Mouse (Mus musculus) heart, embryonic 15.5 days (tissue): ENCODE results near the gene Bzw1. TPM values are rescaled to one million over a fixed set of nuclear protein-coding genes. Genes with fewer than 3 reads are reported as not detected.

ENCODE experiments used
- ATAC-seq: fragments of 200-750 bp; cut with Nextera tagmentation; replicated peaks from 2 replicates; pipeline ENCODE4 v1.8.0; 2017; ENCODE audit warnings: low read depth, moderate TSS enrichment; ENCODE audit not compliant: insufficient number of reproducible peaks, insufficient read depth, low FRiP score
- H3K27ac ChIP-seq: fragments of 300-500 bp; sonication (generic); 2 replicates; pipeline ENCODE4 v1.5.1; 2015; ENCODE audit warnings: mild to moderate bottlenecking, inconsistent platforms
- H3K27me3 ChIP-seq: fragments of 300-500 bp; sonication (generic); 2 replicates; pipeline ENCODE4 v1.6.1; 2015; ENCODE audit warnings: inconsistent platforms
- H3K36me3 ChIP-seq: fragments of 300-500 bp; sonication (generic); 2 replicates; pipeline ENCODE4 v1.6.1; 2015; ENCODE audit warnings: mild to moderate bottlenecking, inconsistent platforms
- H3K4me1 ChIP-seq: fragments of 300-500 bp; sonication (generic); replicated peaks from 2 replicates; pipeline ENCODE4 v1.6.1; 2015; ENCODE audit warnings: inconsistent platforms
- H3K4me2 ChIP-seq: fragments of 300-500 bp; sonication (generic); 2 replicates; pipeline ENCODE4 v1.6.1; 2015; ENCODE audit warnings: inconsistent platforms, mild to moderate bottlenecking, moderate library complexity
- H3K4me3 ChIP-seq: fragments of 300-500 bp; sonication (generic); 2 replicates; pipeline ENCODE4 v1.5.1; 2015; ENCODE audit warnings: mild to moderate bottlenecking, inconsistent platforms
- H3K9ac ChIP-seq: fragments of 300-500 bp; sonication (generic); 2 replicates; pipeline ENCODE4 v1.6.1; 2015; ENCODE audit warnings: mild to moderate bottlenecking, inconsistent platforms
- H3K9me3 ChIP-seq: fragments of 300-500 bp; sonication (generic); replicated peaks from 2 replicates; pipeline ENCODE4 v1.6.1; 2016; ENCODE audit warnings: inconsistent platforms
- WGBS: fragments of 180-500 bp; shearing (Covaris S2); methylation state at CpG from one replicate; pipeline ENCODE4 v1.1.7; 2015; ENCODE audit warnings: mixed read lengths; 5-methylcytosine and 5-hydroxymethylcytosine counted together
- polyA plus RNA-seq: library from polyadenylated mRNA; unstranded; fragments of >200 nt; fragmentation: Nextera tagmentation; extraction: Ambion mirVana; gene quantifications from 2 replicates; pipeline ENCODE4 v1.2.1, GENCODE M21; 2015

The Bzw1 gene
- 178 and 181 TPM in 2 replicates for polyA plus RNA-seq

DNA sequence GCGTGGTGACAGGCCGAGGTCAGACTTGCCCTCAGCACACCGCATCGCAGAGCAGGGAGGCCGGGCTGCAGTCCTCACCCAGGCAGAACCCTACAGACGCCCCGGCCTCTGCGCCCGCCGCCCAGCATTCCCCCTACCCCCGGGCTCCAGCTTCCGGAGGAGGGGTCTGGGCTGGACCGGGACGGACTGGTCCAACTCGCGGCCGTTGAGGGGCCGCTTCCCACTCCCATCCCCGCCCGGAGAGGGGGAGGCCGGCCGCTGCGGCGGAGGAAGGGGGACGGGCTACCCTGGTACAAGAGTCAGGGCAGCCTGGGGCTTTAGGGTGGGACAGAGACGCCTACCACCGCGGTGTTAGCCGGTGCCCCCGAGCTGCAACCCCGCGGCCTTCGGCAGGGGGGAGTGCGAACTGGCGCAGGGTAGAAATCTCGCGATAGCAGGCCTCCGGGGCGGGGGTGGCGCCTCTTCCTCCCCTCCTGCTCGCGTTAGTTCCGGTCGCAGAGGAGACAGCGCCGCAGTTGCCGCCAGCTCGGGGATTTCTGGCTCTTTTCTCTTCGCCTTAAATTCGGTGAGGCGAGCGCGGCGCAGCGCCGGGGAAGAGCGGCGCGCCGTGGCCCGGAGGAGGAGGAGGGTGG lies at the start of gene Bzw1:
Bzw1 (plus strand) TSS at position 247 of the 632 bp plus-strand sequence.
- Histone ChIP-seq H3K4me1 (peaks cover 19% of the 10 kb centered on the region), H3K9me3 (no peaks in the 10 kb centered on the region), H3K27me3 (no peaks in the 10 kb centered on the region), H3K9ac (peak within 1 kb of the TSS; percentile 95), H3K4me2 (peak within 1 kb of the TSS; percentile 73), H3K36me3 (peaks cover 28% of the 10 kb centered on the region), H3K27ac (peak within 1 kb of the TSS; percentile 99), H3K4me3 (peak within 1 kb of the TSS; percentile 89)
- peak; percentile 95 for ATAC-seq
- WGBS = under 1% methylated on average over 56 of the region's 61 CpGs

DNA sequence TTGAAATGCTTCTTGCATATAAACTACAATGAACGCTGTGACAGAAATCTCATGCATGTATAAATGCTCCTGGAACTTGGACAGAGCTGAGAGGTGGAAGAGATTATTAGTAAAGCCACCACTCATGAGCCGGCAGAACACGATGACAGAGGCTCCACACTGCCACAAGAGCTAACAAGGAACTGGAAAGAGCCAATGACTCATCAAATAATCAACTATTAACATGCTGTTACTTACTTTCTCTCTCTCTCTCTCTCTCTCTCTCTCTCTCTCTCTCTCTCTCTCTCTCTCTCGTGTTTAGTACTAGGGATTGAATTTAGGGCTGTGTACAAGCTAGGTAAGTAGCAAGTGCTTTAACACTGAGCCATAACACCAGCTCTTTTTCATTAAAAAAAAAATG lies 48.8 kb upstream of the Bzw1 start:
- 0 out of 2 replicates have a peak, but pooled peaks cover 2% of the 10 kb centered on the region for H3K4me1 ChIP-seq
- H3K36me3 ChIP-seq = no peaks in the 10 kb centered on the region
- H3K9ac ChIP-seq = no peak overlapping the region
- no peaks in the 10 kb centered on the region for H3K27me3 ChIP-seq
- no peak overlapping the region for H3K4me3 ChIP-seq
- H3K27ac ChIP-seq = no peak overlapping the region
- H3K9me3 ChIP-seq = no peaks in the 10 kb centered on the region
- WGBS = 58% methylated on average over 4 of the region's 4 CpGs
- no peak for ATAC-seq
- no peak overlapping the region for H3K4me2 ChIP-seq

DNA sequence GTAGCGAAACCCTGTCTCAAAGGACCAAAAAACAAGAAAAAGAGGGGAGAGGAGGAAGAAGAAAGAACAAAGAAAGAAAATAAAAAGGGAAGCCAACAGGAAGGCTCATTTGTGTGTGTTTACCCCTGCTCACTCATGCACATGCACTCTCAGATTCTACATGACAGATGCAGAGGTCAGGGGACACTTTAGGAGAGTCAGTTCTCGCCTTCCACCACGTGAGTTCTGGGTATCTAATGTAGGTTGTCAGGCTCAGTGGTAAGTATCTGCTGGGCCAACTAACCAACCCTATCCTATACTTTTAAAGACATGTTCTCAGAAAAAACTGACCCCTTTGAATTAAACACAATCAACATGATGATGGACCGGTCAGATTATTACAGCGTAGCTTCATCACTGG lies 48.1 kb upstream of the Bzw1 start:
- no peak overlapping the region for H3K4me2 ChIP-seq
- no peak overlapping the region for H3K4me3 ChIP-seq
- H3K36me3 ChIP-seq = no peaks in the 10 kb centered on the region
- WGBS = 85% methylated on average over 5 of the region's 5 CpGs
- H3K9ac ChIP-seq = no peak overlapping the region
- no peak for ATAC-seq
- H3K27ac ChIP-seq = no peak overlapping the region
- 0 out of 2 replicates have a peak, but pooled peaks cover 2% of the 10 kb centered on the region for H3K4me1 ChIP-seq
- no peaks in the 10 kb centered on the region for H3K27me3 ChIP-seq
- H3K9me3 ChIP-seq = no peaks in the 10 kb centered on the region

DNA sequence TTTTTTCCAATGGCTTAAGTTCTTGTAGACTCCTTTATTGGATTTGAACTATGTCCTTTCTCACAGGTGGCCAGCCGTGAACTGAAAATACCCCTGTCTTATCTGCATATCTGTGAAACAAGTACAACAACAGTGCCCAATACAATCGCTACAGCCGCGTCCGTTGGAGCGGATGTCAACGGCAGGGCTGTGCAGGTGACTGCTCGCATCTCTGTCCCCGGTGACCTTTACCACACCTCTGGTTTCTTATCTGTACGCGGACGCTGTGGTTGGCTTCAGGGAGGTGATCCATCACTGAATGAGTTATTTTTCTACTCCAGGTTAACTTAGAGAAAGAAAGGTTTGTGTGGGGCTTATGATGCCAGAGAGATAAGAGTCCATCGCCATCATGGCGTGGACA lies 46.5 kb upstream of the Bzw1 start:
- Histone ChIP-seq H3K4me2 (no peak overlapping the region), H3K4me3 (no peak overlapping the region), H3K27me3 (no peaks in the 10 kb centered on the region), H3K9ac (no peak overlapping the region), H3K9me3 (no peaks in the 10 kb centered on the region), H3K27ac (no peak overlapping the region), H3K4me1 (no peaks in the 10 kb centered on the region), H3K36me3 (no peaks in the 10 kb centered on the region)
- no peak for ATAC-seq
- WGBS = 69% methylated on average over 14 of the region's 14 CpGs

DNA sequence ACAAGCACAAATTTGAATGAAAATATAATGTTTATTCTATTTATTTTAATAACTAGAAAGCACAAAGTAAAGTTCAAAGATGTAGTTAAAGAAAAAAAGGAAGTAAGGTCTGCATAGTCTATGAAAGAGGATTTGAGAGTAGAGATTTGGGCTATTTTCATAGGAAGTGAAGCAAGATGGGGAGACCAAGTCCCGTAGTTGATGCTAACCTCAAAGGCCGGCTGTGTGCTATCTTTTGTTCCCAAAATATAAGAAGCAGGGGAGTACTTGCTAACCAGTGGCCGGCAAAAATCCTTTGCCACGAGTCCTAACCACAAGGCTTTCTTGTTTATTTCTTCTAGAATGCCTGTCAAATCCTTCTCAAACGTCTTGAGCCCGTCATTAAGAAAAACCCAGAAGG lies 44.0 kb upstream of the Bzw1 start:
- H3K4me3 ChIP-seq = no peak overlapping the region
- 69% methylated on average over 6 of the region's 6 CpGs for WGBS
- no peak overlapping the region for H3K9ac ChIP-seq
- ATAC-seq = no peak
- no peak overlapping the region for H3K4me2 ChIP-seq
- H3K4me1 ChIP-seq = peaks cover 7% of the 10 kb centered on the region
- no peaks in the 10 kb centered on the region for H3K9me3 ChIP-seq
- H3K36me3 ChIP-seq = no peaks in the 10 kb centered on the region
- H3K27me3 ChIP-seq = no peaks in the 10 kb centered on the region
- H3K27ac ChIP-seq = no peak overlapping the region

DNA sequence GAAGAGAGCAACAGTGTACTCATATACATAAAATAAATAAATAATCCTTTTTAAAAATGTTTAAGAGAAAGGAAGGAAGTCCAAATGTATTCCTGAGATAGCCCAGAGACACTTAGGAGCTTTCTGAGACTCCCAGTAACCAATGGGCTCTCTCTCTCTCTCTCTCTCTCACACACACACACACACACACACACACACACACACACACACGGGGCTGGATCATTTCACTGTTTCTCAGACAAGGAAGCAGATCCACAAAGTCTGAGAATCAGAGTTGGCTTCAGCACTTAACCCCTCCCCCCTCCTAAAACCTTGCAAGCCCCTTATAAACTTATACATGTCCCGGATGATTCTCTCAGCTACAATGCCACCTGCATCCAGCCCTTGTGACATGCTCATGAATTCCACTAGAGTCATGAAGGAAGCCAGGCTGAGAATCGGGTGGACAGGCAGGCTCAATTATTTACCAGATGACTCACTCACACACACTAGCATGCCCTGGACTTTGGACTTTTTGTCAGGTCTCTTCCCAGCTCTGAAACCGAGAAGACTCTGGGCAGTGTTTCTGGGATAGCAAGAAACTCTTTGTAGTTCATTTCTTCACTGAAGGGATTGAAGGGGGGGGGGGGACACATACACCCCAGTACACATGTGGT lies 39.3 kb upstream of the Bzw1 start:
- no peak overlapping the region for H3K27ac ChIP-seq
- H3K4me1 ChIP-seq = peaks cover 7% of the 10 kb centered on the region
- WGBS = 51% methylated on average over 4 of the region's 4 CpGs
- no peak overlapping the region for H3K9ac ChIP-seq
- H3K27me3 ChIP-seq = no peaks in the 10 kb centered on the region
- no peak overlapping the region for H3K4me2 ChIP-seq
- no peaks in the 10 kb centered on the region for H3K9me3 ChIP-seq
- H3K36me3 ChIP-seq = no peaks in the 10 kb centered on the region
- no peak overlapping the region for H3K4me3 ChIP-seq
- no peak for ATAC-seq

DNA sequence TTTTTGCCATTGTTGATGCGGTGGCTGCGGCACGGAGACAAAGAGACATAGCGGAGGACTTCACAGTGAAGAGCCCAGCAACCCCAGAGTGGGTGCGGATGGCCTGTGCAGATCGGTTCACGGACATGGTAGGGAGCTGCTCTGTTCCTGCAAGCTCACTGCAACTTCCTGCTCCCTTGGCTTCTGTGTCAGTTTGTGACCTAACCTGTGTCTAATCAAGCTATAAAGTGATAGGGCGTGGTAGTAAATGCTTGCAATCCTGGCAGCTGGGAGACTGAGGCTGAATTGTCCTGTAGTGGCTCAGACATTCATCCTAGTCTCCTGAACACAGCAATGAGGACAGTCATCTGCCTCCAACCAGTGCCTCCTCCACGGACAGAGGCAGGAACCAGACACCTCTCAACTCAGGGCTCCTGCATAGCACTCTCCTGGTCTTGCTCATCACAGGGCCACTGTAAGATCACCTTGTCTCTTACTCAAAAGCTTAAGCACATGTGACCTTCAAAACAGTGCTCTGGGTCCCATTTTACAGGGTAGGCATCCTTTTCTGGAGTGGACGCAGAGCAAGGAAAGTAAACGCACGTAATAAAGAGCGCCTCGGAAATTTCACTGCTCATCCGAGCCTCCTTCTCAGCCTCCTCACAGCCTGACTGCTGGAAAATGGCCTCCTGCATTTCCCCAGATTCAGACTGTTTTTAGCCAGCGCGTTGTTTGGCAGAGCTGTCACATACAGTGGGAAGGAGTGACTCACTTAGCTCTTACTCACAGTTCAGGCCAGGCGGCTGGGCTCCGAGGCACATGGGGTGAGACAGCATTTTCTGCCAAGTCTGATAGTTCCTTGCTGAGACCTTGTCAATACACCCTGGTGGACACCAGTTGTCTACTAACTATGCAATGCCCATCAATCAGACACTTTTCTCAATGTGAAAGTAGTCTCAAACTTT lies 33.5 kb upstream of the Bzw1 start:
- no peaks in the 10 kb centered on the region for H3K27me3 ChIP-seq
- no peak overlapping the region for H3K9ac ChIP-seq
- no peak for ATAC-seq
- H3K4me3 ChIP-seq = no peak overlapping the region
- no peaks in the 10 kb centered on the region for H3K9me3 ChIP-seq
- no peaks in the 10 kb centered on the region for H3K36me3 ChIP-seq
- WGBS = 70% methylated on average over 19 of the region's 19 CpGs
- no peaks in the 10 kb centered on the region for H3K4me1 ChIP-seq
- no peak overlapping the region for H3K4me2 ChIP-seq
- H3K27ac ChIP-seq = no peak overlapping the region

DNA sequence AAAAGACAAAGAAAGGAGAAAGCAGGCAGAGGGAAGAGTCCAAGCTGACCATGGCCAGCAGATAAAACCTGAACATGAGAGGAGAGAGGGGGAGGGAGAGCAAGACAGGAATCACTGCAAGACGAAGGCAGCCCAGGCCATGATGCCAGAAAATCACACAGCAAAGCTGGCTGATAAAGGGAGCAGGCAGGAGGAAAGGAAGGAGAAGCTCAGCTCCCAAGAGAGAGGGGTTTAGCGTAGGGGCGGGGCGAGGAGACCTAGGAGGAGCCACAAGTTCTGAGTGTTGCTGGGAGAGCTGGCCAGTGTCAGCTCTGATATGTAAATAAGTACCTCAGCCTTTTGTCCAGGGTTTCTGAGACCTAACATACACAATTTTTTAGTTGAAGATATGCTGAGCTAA lies 30.4 kb upstream of the Bzw1 start:
- Histone ChIP-seq H3K4me2 (no peak overlapping the region), H3K27me3 (no peaks in the 10 kb centered on the region), H3K9ac (no peak overlapping the region), H3K4me1 (no peaks in the 10 kb centered on the region), H3K4me3 (no peak overlapping the region), H3K9me3 (no peaks in the 10 kb centered on the region), H3K27ac (no peak overlapping the region), H3K36me3 (no peaks in the 10 kb centered on the region)
- ATAC-seq = no peak
- WGBS = 54% methylated on average over 4 of the region's 4 CpGs

DNA sequence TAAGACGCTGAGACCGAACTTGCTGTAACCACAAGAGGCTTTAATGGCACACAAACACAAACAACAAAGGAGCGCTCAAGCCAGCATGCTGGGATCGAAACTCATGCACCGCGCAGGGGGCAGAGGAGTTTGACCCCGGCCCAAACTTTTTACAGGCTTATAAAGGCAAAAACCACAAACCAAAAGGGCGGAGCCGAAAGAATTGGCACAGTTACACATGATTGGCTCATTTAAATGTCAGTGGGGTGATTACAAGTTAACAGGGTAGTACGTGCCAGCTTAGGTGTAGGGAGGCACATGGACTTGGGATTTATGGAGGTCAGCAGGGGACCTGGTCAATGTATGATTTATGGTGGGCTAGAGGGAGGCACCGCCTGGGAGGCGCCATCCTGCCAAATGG lies 28.1 kb upstream of the Bzw1 start:
- Histone ChIP-seq H3K27me3 (no peaks in the 10 kb centered on the region), H3K27ac (no peak overlapping the region), H3K36me3 (no peaks in the 10 kb centered on the region), H3K9me3 (no peaks in the 10 kb centered on the region), H3K4me2 (no peak overlapping the region), H3K9ac (no peak overlapping the region), H3K4me1 (no peaks in the 10 kb centered on the region), H3K4me3 (no peak overlapping the region)
- ATAC-seq = no peak
- WGBS = 90% methylated on average over 12 of the region's 12 CpGs

DNA sequence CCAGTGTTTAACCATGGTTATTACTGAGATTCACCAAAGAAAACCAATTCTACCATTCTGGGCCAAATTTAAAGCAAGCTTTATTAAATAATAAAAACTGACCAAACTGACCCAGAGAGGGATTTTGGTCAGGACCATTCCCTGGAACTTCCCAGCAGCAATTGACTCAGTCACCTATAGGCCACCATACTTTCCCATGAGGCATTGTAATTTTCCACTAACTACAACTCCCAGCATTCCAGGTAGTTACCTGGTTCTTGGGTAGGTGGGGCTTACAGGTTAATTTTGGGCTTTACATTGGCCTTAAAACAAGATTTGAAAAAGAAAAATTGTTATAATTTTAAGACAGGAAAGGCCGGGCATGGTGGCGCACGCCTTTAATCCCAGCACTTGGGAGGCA lies 26.9 kb upstream of the Bzw1 start:
- Histone ChIP-seq H3K9me3 (no peaks in the 10 kb centered on the region), H3K4me2 (no peak overlapping the region), H3K27ac (no peak overlapping the region), H3K4me1 (no peaks in the 10 kb centered on the region), H3K36me3 (no peaks in the 10 kb centered on the region), H3K9ac (no peak overlapping the region), H3K4me3 (no peak overlapping the region), H3K27me3 (no peaks in the 10 kb centered on the region)
- ATAC-seq = no peak
- 99% methylated on average over 3 of the region's 3 CpGs for WGBS

DNA sequence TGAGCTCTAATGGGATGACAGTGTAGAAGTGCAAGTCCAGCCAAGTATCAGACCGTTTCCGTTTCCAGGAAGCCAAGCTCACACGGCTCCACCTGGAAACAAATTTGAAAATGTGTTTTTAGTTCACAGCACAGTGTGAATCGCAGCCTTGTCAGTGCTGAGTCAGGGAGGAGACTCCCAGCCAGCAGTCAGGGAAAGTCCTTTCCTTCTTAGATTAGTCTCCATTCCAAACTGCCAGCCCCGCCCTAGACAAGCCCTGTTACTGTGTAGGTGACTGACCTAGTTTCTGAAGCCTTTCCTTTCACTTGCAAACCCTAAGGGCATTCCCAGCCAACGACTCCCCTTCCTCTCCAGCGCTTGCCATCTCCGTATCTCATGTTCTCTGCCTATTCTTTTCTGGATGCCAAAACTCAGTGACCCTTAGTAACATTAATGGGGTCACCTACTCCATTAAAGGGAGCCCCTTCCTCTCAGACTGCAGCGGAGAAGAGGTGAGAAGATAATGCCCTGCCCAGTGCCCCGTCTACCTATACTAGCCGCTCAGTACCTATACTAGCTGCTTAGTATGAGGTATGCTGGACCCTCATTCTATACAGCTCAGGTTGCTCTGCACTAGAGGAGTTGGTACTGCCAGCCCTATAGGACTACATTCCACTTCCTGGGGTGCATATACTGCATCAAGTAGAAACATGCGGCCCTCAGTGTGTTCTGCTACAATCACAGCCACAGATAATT lies 25.8 kb upstream of the Bzw1 start:
- Histone ChIP-seq H3K9me3 (no peaks in the 10 kb centered on the region), H3K4me1 (no peaks in the 10 kb centered on the region), H3K27me3 (no peaks in the 10 kb centered on the region), H3K27ac (no peak overlapping the region), H3K9ac (no peak overlapping the region), H3K4me3 (no peak overlapping the region), H3K4me2 (no peak overlapping the region), H3K36me3 (no peaks in the 10 kb centered on the region)
- ATAC-seq = 0 out of 2 replicates have a peak, but pooled peaks have one; percentile 4
- WGBS = 73% methylated on average over 12 of the region's 12 CpGs
